Mouse (Mus musculus) layer of hippocampus, postnatal 14 days (tissue): ENCODE measurements around the gene Nat8f6. TPM values are rescaled to one million over a fixed set of nuclear protein-coding genes. Genes with fewer than 3 reads are reported as not detected.
"Not testable (repeated sequence)": the region's sequence is repeated elsewhere in the genome, so short reads cannot be mapped to it uniquely, and the experiment has no call there.

Source experiments
- DNase-seq, 2 experiments: peaks; one replicate each; pipeline ENCODE4 v3.0.0; 2021 to 2022; ENCODE audit warnings: low spot score in 2 of 2, mixed read lengths in 1 of 2
- total RNA-seq, 2 experiments: library from RNA; stranded (reverse); gene quantifications; 2 replicates each; pipeline ENCODE4 v1.2.3; 2021

Gene Nat8f6
- total RNA-seq, 2 experiments from 2014 or later: 1.3 to 1.4 TPM

GRCm38 (mm10) chr6:85836827-85837226 is 16.1 kb upstream of the Nat8f6 start:
- DNase-seq: peak; percentile 58 to 72

- DNase-seq: not testable (repeated sequence)
Observed at GRCm38 (mm10) chr6:85836098-85836497, 15.3 kb upstream of the Nat8f6 start.

- DNase-seq: not testable (repeated sequence)
Observed at GRCm38 (mm10) chr6:85835104-85835503, 14.3 kb upstream of the Nat8f6 start.

DNA sequence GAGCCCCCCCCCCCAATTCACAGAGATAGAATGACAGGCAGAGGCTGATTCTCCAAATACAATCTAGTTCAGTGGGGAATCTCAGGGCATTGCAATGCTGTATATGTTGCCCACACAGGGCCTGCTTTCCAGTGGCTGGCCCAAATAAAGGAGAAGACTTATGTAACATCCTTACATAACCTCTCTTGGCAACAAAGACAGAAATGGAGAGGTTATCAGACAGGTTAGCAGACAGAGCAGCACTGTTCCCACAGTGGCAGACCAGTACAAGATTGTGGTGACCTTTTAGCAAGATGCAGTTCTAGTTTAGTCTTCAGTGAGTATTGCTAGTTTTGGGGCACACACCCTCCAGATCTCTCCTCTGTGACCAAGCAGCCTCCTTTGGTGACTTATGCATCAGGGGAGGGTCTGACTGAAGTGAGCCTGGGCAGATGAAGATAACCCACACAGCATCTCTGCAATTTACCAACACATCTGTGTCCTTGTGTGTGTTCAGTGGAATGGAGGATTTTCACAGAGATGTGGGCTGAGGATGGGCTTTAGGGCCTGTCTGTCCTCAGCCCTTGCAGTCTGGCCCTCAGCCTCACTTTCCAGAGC is 13.8 kb upstream of the Nat8f6 start:
- not testable (repeated sequence) for DNase-seq

GRCm38 (mm10) chr6:85831796-85832321 is 11.1 kb upstream of the Nat8f6 start, which contains the start of gene Nat8:
Nat8 (minus strand) TSS chr6:85832082.
- DNase-seq: no peak

GRCm38 (mm10) chr6:85829462-85829861 is 8.7 kb upstream of the Nat8f6 start:
- no peak for DNase-seq

- no peak for DNase-seq
Observed at GRCm38 (mm10) chr6:85825886-85826285, 5.1 kb upstream of the Nat8f6 start.

- no peak for DNase-seq
Observed at GRCm38 (mm10) chr6:85823382-85824090, 2.8 kb upstream of the Nat8f6 start.

DNA sequence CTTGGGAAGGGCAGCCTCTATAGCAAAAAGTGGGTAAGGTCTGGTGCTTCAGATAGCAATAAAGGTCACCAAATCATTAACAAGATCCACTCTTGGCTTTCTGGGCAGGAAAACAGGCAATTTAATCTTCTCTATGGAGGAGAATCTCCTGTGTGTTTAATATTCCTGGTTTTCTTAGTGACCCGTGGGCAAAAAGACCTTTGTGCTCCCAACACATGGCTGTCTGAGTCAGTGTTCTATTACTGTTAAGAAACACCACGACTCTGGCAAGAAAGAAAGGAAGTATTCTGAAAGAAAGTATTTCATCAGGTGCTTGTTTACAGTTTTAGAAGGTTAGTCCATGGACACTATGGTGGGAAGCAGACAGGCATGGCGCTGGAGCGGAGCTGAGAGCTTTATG is 1.5 kb upstream of the Nat8f6 start:
- DNase-seq: no peak

- DNase-seq: no peak
Observed at GRCm38 (mm10) chr6:85818338-85818737, 2.4 kb downstream of the Nat8f6 start.

DNA sequence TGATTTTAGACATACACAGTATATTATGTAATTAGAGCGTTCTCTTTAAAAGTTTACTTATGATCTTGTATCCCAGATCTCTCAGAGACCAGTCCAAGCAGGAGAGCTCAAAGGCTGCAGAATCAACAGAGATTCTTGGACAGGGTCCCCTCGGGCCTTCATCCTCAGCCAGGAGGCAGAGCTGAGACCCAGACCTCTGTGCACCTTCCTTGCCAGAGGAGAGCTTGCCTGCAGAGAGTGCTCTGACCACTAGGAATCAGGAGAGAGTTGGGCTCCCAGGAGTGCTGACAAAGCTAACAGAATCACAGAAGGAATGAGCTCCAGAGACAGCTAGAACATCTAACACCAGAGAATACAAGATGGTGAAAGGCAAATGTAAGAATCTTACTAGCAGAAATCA is 7.4 kb downstream of the Nat8f6 start:
- no peak for DNase-seq

DNA sequence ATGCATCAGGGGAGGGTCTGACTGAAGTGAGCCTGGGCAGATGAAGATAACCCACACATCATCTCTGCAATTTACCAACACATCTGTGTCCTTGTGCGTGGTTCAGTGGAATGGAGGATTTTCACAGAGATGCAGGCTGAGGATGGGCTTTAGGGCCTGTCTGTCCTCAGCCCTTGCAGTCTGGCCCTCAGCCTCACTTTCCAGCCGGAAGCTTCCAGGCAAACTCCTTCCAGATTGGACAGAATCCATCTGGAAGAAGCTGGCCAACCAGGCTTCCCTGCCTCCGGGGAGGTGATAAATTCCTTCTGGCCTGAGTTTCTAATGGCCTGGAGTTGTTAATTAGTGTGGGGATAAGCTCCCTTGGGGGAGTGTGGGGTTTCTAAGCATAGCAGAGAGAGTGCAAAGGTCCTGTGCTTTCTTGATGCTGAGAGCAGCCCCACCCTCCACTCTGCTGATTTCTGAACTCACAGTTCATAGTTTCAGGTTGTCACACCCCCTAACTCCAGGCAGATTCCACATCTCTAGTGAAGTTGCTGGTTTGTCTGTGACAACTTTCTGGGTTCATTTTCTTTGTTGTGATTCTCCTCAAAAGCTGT is 9.7 kb downstream of the Nat8f6 start:
- DNase-seq: not testable (repeated sequence)

- not testable (repeated sequence) for DNase-seq
Observed at GRCm38 (mm10) chr6:85810514-85810913, 10.2 kb downstream of the Nat8f6 start.

- DNase-seq: not testable (repeated sequence)
Observed at GRCm38 (mm10) chr6:85809784-85810183, 11.0 kb downstream of the Nat8f6 start.

GRCm38 (mm10) chr6:85803180-85803579 is 17.6 kb downstream of the Nat8f6 start:
- DNase-seq: not testable (repeated sequence)

DNA sequence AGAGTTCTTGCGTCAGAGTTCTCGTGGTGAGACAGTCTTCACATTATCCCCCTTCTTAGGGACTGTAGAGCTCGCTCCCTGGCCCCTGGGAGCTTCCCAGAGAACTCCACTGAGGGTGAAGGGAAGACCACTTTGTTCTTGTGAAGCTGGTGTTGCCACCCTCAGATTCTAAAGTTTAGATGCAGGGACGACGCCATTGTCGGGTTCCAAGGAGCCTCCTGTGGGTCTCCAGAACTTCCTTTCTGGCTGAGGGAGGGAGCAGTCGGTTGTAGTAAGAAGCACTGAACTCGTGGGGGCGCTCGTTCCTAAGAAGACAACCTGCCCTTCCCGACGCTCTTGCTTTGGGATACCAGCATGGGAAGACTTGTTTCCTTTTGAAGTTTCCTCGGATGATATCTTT is 55.2 kb downstream of the Nat8f6 start, which contains the start of gene Nat8f3:
TSS of gene Nat8f3 (minus strand) at position 223 of the 400 bp plus-strand sequence.
- DNase-seq: peak; percentile 5 to 14

DNA sequence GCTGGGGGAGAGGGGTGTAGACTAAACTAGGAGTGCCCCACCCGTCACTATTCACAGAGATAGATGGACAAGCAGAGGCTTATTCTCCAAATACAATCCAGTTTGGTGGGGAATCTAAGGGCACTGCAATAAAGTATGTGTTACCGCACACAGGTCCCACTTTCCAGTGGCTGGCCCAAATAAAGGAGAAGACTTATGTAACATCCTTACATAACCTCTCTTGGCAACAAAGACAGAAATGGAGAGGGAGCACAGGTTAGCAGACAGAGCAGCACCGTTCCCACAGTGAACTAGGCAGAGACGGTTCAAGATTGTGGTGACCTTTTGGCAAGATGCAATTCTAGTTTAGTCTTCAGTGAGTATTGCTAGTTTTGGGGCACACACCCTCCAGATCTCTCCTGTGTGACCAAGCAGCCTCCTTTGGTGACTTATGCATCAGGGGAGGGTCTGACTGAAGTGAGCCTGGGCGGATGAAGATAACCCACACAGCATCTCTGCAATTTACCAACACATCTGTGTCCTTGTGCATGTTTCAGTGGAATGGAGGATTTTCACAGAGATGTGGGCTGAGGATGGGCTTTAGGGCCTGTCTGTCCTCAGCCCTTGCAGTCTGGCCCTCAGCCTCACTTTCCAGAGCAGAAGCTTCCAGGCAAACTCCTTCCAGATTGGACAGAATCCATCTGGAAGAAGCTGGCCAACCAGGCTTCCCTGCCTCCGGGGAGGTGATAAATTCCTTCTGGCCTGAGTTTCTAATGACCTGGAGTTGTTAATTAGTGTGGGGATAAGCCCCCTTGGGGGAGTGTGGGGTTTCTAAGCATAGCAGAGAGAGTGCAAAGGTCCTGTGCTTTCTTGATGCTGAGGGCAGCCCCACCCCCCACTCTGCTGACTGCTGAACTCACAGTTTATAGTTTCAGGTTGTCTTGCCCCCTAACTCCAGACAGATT is 57.4 kb downstream of the Nat8f6 start:
- not testable (repeated sequence) for DNase-seq

- not testable (repeated sequence) for DNase-seq
Observed at GRCm38 (mm10) chr6:85762678-85763077, 58.1 kb downstream of the Nat8f6 start.
